Mouse (Mus musculus) ES-E14 (cell line): ENCODE results near the gene Lyl1. TPM values are rescaled to one million over a fixed set of nuclear protein-coding genes. Genes with fewer than 3 reads are reported as not detected.

Source experiments
- DNase-seq: peaks from one replicate; pipeline ENCODE4 v3.0.0-alpha.2; 2013; ENCODE audit warnings: low read depth, low spot score
- H3K27ac ChIP-seq: 2 replicates; pipeline ENCODE4 v1.5.1; 2012; ENCODE audit warnings: low read depth, mild to moderate bottlenecking, low read length, moderate library complexity, mixed read lengths; ENCODE audit not compliant: poor library complexity, insufficient read depth, severe bottlenecking
- H3K36me3 ChIP-seq: 2 replicates; pipeline ENCODE4 v1.6.1; 2012; ENCODE audit warnings: mild to moderate bottlenecking, low read length, moderate library complexity, mixed read lengths; ENCODE audit not compliant: control insufficient read depth, poor library complexity, insufficient read depth, severe bottlenecking
- H3K4me1 ChIP-seq, 2 experiments: fragments of 150-350 bp in 1 of 2; sonication (generic) in 1 of 2; 2 replicates each; pipeline ENCODE4 v1.6.1; 2012; ENCODE audit warnings: low read length in 2 of 2, mild to moderate bottlenecking in 1 of 2, mixed read lengths in 1 of 2; ENCODE audit not compliant: control insufficient read depth in 2 of 2, insufficient read depth in 2 of 2, poor library complexity in 1 of 2
- H3K4me3 ChIP-seq, 2 experiments: fragments of 150-350 bp in 1 of 2; sonication (generic) in 1 of 2; 2 replicates each; pipeline ENCODE4 v1.5.1; 2012; ENCODE audit warnings: low read length in 2 of 2, low read depth in 1 of 2, mild to moderate bottlenecking in 1 of 2, mixed read lengths in 1 of 2; ENCODE audit not compliant: insufficient read depth in 1 of 2, poor library complexity in 1 of 2, severe bottlenecking in 1 of 2
- H3K9ac ChIP-seq: 2 replicates; pipeline ENCODE4 v1.6.1; 2012; ENCODE audit warnings: low read depth, mild to moderate bottlenecking, low read length, mixed read lengths; ENCODE audit not compliant: poor library complexity, insufficient read depth, severe bottlenecking
- H3K9me3 ChIP-seq: fragments of 150-350 bp; sonication (generic); 2 replicates; pipeline ENCODE4 v1.6.1; 2012; ENCODE audit warnings: low read depth, mild to moderate bottlenecking, low read length; ENCODE audit not compliant: control insufficient read depth, insufficient read depth
- CHD2 ChIP-seq: IDR thresholded peaks from 2 replicates; pipeline ENCODE4 v1.6.1; 2014; ENCODE audit warnings: mild to moderate bottlenecking, low read depth, low read length, inconsistent platforms
- HCFC1 ChIP-seq: IDR thresholded peaks from 2 replicates; pipeline ENCODE4 v1.6.1; 2012; ENCODE audit warnings: low read length, inconsistent platforms, borderline replicate concordance; ENCODE audit not compliant: insufficient read depth
- MAFK ChIP-seq: IDR thresholded peaks from 2 replicates; pipeline ENCODE4 v1.6.1; 2014; ENCODE audit warnings: mild to moderate bottlenecking, low read depth, low read length, inconsistent platforms; ENCODE audit not compliant: insufficient read depth
- ZC3H11A ChIP-seq: IDR thresholded peaks from 2 replicates; pipeline ENCODE4 v1.6.1; 2012; ENCODE audit warnings: low read depth, mild to moderate bottlenecking, inconsistent platforms, low read length, borderline replicate concordance
- ZNF384 ChIP-seq: IDR thresholded peaks from 2 replicates; pipeline ENCODE4 v1.6.1; 2012; ENCODE audit warnings: low read depth, low read length, inconsistent platforms
- in situ Hi-C, 2 experiments: fragments of 600-800 bp; cut with MboI; formaldehyde crosslinking; loops; one replicate each; pipeline ENCODE4 v1.15.1; 2025; ENCODE audit warnings: low sequenced_read_pairs in 2 of 2, inconsistent platforms in 1 of 2; ENCODE audit not compliant: unreplicated experiment in 2 of 2
- total RNA-seq: library from RNA; depleted of rRNA; stranded (reverse); fragments of 300-350 nt; gene quantifications from 2 replicates; pipeline ENCODE4 v1.2.3, GENCODE M21; 2012

The Lyl1 gene
- total RNA-seq, 1 experiment = 0.49 TPM

DNA sequence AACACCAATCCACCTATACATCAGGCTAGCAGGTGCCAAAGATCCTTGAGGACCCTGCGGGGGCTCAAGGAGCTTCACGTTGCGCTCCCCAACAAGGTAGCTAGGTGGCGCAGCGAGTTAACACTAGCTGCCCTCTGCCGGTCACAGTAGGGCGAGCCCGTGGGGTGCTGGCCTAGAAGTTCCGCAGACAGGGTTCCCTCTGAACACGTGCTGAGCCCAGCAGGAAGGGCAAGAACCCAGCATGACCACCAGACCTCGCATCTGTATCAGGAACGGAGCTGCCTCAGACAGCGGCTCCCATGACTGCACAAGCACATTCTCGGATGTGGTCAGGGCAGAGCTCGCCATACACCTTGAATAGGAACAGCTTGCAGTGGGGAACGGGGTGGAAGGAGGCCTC, 36.4 kb downstream of the Lyl1 start:
- TF ChIP-seq HCFC1 (no peak), ZC3H11A (no peak), CHD2 (no peak), MAFK (no peak), ZNF384 (no peak)
- Histone ChIP-seq H3K9ac (no peak overlapping the region; the same call in 1 of the 2 replicates), H3K4me3 (peak overlapping the region; percentile 4 to 9; a peak in 1 of 4 replicates), H3K27ac (no peak overlapping the region), H3K36me3 (no peaks in the 10 kb centered on the region), H3K9me3 (no peaks in the 10 kb centered on the region), H3K4me1 (peaks cover 0 to 4% of the 10 kb centered on the region in 2 experiments; a peak in 1 of 4 replicates)
- no peak for DNase-seq
- in situ Hi-C loops = no loop called here

GRCm38 (mm10) chr8:84738266-84738665, 37.0 kb downstream of the Lyl1 start:
- DNase-seq = no peak
- Histone ChIP-seq H3K4me1 (peaks cover 0 to 4% of the 10 kb centered on the region in 2 experiments; a peak in 1 of 4 replicates), H3K4me3 (no peak overlapping the region), H3K9ac (no peak overlapping the region), H3K9me3 (no peaks in the 10 kb centered on the region), H3K27ac (no peak overlapping the region), H3K36me3 (no peaks in the 10 kb centered on the region)
- in situ Hi-C loops = no loop called here
- TF ChIP-seq ZNF384 (no peak), HCFC1 (no peak), CHD2 (no peak), ZC3H11A (no peak), MAFK (no peak)

- Histone ChIP-seq H3K4me3 (no peak overlapping the region), H3K36me3 (no peaks in the 10 kb centered on the region), H3K9me3 (no peaks in the 10 kb centered on the region), H3K9ac (no peak overlapping the region), H3K27ac (no peak overlapping the region), H3K4me1 (peaks cover 0 to 9% of the 10 kb centered on the region in 2 experiments; a peak in 1 of 4 replicates)
- no peak for TF ChIP-seq ZC3H11A
- no peak for TF ChIP-seq CHD2
- no peak for TF ChIP-seq MAFK
- TF ChIP-seq ZNF384 = no peak
- no peak for TF ChIP-seq HCFC1
- no peak for DNase-seq
- in situ Hi-C loops = no loop called here
Observed at GRCm38 (mm10) chr8:84738715-84739400, 37.6 kb downstream of the Lyl1 start.

- Histone ChIP-seq H3K27ac (no peak overlapping the region), H3K9me3 (no peaks in the 10 kb centered on the region), H3K4me3 (no peak overlapping the region), H3K4me1 (peaks cover 1 to 9% of the 10 kb centered on the region in 2 experiments; a peak in 1 of 4 replicates), H3K9ac (no peak overlapping the region), H3K36me3 (no peaks in the 10 kb centered on the region)
- DNase-seq = no peak
- in situ Hi-C loops = no loop called here
- TF ChIP-seq ZC3H11A (no peak), CHD2 (no peak), ZNF384 (no peak), MAFK (no peak), HCFC1 (no peak)
Observed at GRCm38 (mm10) chr8:84739401-84739742, 38.1 kb downstream of the Lyl1 start.
